Mouse (Mus musculus) embryo, embryonic 10 days (tissue): ENCODE results near the gene Wdr43.
A peak's percentile ranks its signal among the peaks of the same experiment; 100 is the strongest.
"Not testable (repeated sequence)": the region's sequence is repeated elsewhere in the genome, so short reads cannot be mapped to it uniquely, and the experiment has no call there.

Experiments
- DNase-seq: peaks from one replicate; pipeline ENCODE4 v3.0.0-alpha.2; 2015; ENCODE audit warnings: low spot score

The Wdr43 gene

DNA sequence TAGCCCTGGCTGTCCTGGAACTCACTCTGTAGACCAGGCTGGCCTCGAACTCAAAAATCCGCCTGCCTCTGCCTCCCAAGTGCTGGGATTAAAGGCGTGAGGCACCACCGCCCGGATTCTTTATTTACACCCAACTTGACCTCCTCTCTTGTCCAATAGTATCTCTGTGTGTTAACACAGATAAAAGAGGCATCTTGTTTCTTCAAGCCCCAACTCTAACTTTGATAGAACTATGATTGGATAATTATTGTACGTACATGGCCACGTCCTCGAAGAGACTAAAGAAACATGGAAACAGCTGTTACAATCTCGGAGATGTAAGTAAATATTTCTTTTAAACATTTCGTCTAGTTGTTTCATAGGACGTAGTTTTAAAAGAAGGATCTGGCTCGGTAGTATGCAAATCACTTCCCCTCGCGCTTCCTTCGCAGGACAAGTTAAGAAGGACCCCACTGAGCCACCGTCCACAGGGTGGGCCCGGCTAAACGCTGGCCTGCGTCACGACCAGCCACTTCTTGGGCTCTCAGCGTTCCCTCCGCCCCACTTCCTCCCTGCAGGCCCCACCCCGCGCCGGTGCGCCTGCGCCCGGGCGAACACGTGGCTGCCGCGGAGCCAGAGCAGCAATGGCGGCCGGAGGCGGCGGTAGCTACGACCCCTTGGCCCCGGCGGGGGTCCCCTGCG is at the start of gene Wdr43:
TSS of gene Wdr43 (plus strand) at position 258 of the 681 bp plus-strand sequence.
- DNase-seq = peak; percentile 99

DNA sequence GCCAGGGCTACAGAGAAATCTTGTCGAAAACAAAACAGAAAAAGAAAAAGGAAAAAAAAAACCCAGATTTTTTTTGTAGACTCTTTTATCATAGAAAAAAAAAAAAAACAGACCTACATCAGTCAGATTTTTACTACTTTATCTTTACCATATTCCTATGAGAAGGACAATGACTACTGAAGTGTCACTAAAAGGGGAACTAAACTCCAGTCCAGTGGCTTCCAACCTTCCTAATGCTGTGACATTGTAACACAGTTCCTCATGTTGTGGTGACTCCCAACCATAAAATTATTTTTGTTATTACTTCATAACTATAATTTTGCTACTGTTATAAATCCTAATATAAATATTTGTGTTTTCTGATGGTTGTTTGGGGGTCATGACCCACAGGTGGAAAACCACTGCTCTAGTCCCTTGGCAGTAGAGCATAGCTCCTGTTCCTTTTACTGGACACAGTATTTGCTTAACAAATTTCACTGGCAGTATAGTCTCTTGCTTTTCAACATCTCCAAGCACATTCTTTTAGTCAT is 36.5 kb upstream of the Wdr43 start:
- DNase-seq = no peak

DNA sequence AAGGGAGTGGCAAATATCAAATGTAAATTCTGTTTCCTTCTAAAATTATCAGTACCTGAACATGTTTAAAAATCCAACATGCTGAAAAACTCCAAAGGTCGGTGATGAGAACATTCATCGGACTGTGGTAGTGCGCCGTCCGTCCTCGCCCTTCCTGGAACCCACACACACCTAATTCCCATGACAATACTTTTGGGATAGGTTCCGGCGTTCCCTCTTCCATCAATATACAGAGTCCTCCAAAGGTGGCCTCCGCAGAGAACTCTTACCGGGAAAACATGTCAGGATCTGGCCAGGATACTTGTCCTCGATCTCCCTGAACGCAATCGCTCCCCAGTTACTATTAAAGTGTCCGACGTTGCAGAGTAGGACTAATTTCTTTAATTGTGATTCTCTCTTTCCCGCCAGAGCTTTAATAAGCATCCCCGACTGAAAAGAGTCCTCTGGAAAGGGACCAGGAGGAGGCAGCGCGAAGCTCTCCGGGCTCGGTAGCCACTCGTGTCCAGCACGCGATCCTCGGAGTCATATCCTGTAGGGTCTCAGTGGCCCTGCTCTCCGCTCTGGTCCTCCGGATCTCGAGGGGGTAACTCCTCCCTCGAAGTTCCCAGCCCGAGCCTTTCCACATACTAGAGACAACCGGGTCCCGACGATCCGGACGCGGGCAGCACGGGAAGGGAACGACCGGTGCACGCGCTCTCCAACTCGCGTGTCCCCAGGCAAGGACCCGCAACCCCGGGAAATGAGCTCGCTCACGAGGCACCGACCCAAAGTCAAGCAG is 17.6 kb upstream of the Wdr43 start:
- peak; percentile 60 for DNase-seq

DNA sequence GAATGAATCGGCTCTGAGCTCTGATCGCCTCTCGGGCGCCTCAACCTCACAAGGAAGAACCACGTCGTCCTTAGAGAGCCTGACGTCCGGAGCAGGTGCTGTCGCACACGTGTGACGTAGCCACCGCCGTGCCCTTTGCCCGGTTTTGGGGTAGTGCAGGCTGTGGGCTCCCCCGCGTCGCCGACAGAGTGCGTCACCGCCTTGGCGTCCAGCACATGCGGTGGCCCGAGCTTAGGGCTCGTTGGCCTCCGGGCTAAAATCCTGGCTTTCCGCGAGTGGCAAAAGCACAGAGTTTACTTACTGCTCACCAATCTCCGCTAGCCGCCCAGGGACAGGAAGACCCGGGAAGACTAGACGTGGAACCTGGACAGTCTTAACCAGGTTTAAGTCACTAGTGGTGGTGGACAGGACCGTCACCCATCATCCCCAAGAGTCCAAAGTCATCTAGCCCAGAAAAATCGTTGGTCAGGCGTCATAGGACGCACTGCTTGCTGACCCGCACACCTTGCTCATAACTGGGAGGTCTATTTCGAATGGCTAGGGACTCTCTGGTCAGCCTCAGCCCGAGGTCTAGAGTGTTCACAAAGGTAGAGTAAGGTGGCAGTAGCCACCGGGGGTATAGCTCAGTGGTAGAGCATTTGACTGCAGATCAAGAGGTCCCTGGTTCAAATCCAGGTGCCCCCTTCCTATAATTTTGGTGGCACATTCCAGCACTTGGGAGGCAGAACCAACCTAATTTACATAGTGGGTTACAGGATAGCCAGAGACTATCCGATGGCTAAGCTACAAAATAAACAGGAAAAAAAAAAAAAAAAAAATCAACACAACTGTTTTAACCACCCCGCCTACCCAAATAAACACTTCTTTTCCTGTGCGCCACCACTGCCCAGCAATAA is 16.8 kb upstream of the Wdr43 start:
- DNase-seq = peak; percentile 99

DNA sequence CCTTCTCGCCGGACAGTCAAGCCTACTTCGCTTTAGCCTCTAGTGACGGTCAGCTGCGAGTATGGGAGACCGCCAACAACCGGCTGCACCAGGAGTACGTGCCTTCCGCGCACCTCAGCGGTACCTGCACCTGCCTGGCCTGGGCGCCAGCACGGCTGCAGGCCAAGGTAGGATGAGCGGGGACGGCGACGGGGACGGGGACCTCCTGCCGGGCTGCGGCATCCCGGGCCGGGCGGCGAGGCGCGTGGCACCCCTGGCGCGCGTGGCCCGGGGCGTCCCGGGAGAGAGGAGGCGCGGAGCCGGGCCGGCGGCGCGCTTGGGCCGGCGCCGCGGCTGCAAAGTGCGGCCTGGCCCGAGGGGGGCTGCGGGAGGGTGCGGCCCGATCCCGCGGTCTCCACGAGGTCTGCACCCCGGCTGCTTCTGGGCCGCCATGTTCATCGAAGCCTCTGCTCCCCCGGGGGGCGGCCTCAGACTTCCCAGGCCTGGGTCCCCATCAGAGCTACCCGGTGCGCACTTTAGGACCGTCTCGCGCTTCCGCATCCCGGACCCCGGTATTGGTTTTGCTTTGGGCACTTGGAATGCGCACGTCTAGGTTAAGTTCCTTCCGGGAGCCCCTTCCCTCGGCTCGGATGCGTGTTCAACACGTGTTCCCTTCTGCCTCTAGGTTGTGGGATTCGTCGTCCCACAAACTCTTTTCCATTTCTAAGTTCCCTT is 781 bp downstream of the Wdr43 start:
- DNase-seq = peak; percentile 51

DNA sequence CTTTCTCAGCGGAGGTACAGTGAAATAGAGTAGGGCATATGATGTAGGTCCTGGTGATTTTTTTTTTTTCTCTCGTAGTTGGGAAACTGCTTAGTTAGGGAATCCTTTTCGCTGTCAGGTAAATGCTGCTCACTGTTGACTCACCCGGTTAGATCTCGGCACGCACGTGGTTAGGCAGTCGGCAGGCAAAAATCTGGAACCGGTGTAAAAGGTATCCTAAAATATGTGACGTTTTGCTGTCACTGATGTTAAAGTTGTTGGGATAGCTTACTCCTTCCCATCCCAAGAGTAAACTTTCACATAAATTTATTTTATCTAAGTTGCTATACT is 1.3 kb downstream of the Wdr43 start:
- peak; percentile 38 for DNase-seq

DNA sequence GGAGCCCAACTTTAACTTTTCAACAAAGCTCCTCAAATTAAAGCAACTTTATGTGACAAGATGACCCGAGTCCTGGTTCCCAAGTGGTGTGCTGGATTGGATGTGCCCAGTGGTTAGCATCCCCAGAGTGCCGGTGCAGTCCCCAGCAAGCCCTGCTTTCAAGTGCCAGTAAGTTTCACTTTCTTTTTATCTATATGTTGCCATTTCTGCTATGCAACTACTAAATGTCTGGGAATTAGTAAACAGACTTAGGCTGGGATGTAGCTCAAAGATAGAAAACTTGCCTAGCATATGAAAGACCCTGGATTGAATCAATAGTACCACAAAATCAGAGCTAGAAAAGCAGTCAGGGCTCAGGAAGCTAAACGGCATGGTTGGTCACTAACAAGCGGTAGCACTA is 2.3 kb downstream of the Wdr43 start:
- no peak for DNase-seq

DNA sequence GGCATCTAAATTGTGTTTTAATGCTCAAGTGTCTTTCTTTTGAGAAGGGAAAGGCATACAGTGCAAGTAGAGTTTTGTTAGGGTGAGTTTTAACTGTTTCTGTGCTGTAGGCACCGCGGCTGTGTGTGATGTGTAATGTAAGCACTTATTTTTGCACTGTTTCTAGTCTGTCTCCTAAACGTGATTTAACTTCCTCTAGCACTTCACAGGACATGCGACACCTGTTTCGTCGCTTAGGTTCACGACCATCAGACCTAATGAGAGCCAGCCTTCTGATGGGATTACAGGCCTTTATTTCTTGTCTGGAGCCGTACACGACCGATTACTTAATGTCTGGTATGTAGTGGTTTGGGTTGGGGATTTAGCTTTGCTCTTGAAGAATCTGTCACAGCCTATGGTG is 16.1 kb downstream of the Wdr43 start:
- no peak for DNase-seq

DNA sequence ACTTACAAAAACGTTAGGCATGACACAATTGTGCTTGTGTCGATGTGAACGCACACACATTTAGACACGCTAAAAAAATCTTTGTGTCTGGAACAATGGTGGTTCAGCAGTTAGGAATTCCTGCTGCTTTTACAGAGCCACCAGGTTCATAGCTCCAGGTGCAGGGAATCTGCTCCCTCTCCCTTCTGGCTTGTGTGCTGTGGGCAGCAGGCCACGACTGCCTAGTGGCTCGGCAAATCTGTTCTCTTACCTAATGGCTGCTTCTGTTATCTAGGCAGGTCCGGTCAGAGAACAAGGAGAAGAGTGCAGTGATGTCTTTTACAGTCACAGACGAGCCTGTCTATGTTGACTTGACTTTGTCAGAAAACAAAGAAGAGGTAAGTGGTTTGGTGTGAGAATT is 17.7 kb downstream of the Wdr43 start:
- DNase-seq = no peak

DNA sequence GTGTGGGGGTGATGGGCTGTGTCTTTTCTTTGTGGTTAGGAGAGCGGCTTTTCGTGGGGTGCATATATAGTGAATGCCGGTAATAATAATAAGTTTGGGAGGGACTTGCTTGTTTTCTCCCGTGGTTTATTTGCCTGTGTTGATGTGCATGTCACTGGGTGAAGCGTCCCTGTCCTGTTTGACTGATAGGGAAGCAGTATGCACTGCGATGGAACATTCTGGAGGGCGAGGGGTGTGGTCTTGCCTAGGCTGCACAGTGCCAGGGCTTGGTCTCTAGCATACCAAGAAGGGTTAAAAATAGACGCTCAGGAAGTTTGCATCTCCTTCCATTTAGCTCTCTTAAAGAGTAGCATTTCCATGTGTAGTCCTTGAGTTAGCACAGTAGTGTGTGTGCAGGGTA is 21.1 kb downstream of the Wdr43 start:
- no peak for DNase-seq

DNA sequence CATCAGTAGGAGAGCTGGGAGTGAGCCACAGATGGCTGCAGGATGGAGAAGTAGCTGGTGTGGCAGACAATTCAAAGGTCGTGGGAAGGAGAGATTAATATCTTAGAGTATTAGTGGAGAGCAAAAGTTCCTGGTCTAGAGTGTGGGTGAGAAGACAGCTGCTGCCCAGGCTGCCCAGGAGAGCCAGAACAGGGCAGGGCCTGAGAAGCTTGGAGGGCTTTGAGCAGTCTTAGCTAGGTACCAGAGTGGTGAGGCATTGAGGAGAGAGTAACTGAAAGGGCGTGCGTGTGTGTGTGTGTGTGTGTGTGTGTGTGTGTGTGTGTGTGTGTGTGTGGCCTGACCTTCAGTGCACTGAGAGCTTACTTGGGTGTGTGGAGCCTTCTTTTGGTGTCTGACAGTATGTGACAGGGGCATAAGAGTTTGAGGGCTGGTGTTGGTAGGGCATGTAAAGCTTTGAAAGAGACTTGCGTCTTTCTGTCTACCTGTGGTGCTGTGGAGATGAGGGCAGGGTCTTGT is 22.1 kb downstream of the Wdr43 start:
- DNase-seq = no peak

DNA sequence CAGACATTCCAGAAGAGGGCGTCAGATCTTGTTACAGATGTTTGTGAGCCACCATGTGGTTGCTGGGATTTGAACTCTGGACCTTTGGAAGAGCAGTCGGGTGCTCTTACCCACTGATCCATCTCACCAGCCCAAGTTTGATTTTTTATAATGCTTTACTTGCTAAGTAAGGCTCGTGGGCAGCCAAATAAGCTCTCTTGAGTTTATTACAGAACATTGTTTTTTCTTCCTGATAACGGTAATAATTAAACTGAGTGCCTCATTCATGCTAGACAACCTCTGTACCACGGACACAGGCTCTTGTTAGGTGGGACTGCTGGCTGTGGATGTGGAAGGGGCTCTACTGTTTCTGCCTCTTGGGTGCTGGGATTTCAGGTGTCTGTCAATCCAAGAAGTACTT is 23.4 kb downstream of the Wdr43 start:
- not testable (repeated sequence) for DNase-seq

DNA sequence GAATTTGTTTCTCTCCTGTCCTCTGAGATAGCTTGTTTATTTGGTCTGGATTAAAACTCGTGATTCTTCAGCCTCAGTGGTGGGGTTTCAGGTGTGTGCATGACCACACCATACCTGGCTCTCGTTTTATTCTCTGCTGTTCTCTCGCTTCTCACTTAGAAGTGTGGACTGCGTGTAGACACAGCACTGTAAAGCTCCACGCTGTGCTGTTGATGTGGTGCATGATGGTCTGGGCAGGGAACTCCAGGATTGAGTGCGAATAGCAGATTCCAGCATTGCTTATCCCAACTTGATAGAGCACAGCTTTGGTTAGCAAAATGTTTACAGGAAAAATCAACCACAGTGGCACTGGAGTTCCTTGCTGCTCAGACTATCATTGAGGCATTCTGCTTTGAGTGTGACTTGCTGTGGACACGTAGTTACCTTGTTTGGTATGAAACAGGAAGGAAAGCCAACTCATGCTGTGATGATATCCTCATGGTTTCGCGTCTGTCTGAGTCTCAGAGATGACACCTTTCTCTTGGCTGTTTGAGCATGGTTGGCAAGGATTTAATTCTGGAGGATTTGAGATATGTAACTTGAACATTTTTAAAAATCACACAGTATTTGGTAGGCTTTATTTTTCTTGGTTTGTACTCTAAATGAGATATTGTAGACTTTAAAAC is 24.9 kb downstream of the Wdr43 start:
- no peak for DNase-seq

DNA sequence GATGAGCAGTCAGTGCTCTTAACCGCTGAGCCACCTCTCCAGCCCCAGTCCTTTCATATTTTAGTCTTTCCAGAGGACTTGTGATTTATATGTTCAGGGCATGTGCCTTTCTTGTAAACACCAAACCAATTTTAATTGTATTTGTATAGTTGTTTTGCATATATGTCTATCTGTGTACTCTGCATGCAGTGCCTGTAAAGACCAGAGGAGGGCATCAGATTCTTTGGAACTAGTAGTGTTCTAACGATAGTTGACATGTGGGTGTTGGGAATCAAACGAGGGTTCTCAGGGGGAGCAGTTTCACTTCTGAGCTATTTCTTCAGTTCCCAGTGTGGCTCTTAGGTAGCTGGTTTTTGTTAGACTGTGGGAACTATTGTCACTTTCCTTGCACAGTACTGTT is 26.5 kb downstream of the Wdr43 start:
- no peak for DNase-seq

DNA sequence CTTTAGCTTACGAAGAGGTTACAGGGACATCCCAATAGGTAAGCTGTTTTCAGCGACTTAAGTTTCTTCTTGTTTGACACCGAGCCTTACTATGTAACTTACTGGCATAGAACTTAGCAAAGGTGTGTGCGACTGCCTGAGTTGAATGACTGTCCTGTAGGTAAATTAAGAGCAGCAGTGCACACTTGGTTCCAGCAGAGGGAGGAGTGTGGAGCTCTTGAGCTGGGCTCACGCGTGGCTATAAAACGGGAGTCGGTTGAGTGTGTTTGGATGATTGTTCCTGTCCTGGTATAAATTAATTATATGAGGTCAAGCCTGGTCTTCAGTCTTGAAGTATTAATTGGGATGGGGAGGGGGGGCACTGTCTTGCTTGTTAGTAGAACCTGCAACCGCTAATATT is 34.3 kb downstream of the Wdr43 start:
- no peak for DNase-seq

DNA sequence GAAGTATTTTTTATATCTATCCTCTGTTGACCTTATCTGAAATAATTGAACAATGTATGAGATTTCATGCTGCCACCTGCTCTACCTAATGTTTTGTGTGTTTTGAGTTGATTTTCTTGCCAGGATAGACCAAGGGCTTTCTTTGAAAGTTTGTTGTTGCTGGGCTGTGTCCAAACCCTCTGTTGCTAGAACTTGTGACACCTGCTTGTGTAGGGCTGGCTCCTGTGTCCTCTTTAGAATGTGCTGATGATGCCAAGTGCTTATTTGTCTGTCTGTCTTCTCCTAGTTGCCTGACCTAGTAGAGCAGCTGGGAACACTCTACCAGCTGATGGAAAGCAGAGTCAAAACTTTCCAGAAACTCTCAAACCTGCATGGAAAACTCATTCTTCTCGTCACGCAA is 36.8 kb downstream of the Wdr43 start:
- DNase-seq = no peak

DNA sequence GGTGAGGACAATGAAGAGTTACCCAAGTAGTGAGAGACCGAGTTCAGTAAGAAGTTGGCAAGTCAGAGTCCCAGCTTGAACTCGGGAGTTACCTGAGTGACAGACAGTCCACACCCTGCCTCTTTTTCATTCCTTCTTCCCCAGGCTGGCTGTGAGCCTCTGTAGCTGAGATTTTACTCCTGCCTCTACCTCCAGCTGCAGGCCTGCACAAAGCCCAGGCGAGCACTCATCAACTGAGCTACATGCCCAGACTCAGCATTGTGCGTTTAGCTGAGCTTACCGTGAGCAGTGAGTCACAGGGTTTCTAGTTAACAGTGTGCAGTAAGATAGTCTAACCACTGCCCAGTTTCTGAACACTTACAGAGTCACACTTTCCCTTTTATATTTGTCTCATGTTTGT is 37.2 kb downstream of the Wdr43 start:
- no peak for DNase-seq

DNA sequence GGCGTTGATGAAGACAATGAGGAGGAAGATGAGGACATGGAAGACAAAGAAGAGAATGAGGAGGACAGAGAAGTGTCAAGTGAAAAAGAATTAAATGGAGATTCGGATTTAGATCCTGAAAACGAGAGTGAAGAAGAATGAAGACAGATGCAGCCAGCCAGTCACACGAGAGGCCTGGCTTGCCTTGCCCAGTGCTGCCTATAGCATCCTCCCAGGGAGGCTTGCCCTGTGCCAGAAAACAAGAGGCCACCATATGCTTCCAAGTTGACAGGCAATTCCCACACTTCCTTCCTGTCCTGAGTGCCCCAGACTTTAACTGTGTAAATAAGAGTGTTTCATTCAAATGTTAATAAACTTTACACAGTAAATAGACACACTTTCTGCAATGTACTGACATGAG is 41.8 kb downstream of the Wdr43 start:
- no peak for DNase-seq

DNA sequence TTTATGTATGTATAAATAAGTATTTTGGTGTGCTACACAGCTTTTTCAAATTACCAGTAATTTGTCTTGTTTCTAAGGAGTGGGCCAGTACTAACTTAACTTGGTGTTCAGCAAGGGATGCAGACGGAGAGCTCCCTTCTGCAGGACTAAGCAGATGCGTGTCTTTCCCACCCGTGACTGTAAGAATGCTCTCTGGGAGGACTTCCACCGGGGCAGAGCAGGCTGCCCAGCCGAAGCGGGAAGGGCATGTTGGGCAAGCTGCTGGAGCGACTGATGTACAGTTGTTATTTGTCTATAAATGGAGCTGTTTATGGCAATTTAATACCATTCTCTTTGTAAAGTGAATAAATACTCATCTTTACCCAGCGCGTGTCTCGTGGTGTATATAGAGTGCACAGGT is 43.0 kb downstream of the Wdr43 start:
- no peak for DNase-seq

DNA sequence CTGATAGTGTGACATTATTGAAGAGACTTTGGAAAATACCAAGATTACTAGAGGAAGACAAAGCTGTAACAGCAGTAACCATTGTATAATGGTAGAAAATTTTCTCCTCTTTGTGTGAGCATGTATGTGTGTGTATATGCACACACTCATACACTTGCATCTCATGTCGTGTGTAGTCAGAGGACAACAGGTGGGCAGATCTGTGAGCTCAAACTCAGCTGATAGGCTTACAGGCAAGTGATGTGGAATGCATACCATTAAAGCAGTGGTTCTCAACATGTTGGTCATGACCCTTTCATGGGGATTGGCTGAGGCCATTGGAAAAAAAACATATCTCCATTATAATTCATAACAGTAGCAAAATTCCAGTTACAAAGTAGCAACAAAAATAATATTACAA is 44.7 kb downstream of the Wdr43 start:
- no peak for DNase-seq

DNA sequence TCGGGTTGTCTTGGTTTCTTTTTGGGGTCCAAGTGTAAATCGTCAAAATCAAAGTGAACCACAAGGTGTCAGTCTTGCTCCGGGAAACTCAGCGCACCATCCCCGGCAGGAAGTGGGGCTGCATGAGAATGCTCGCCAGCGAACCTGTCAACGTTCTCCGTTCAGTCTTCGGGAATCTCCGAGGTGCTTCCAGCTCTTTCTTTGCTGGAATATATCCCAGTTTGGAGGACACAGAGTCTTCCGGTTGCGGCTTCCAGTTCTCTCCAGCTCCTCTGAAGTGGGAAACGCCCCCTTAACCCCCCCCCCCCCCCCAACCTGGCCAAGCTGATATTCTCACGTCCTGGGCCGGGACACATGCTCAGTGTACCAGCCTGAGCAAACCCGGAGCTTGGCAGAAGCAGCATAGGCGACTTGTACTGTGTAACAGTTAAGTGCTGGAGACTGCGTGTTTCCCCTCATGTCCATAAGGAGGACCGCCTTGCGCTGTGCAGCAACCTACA is 47.1 kb downstream of the Wdr43 start:
- peak; percentile 91 for DNase-seq
